Mouse (Mus musculus) midbrain, embryonic 10.5 days (tissue): ENCODE measurements at regions not wholly inside any gene's neighbourhood (a gene's known extent, or its start where the extent isn't known, plus 50 kb on each side); places are given as distances from the start of the nearest gene placed in this dataset.

Experiments
- DNase-seq: peaks from one replicate; pipeline ENCODE4 v3.0.0-alpha.2; 2017; ENCODE audit warnings: low spot score
- H3K27ac ChIP-seq: fragments of 300-500 bp; sonication (generic); replicated peaks from 2 replicates; pipeline ENCODE4 v1.5.1; 2016; ENCODE audit warnings: mild to moderate bottlenecking
- H3K27me3 ChIP-seq: fragments of 300-500 bp; sonication (generic); 2 replicates; pipeline ENCODE4 v1.6.1; 2016; ENCODE audit warnings: low read depth, mild to moderate bottlenecking; ENCODE audit not compliant: poor library complexity, severe bottlenecking
- H3K36me3 ChIP-seq: fragments of 300-500 bp; sonication (generic); 2 replicates; pipeline ENCODE4 v1.6.1; 2016; ENCODE audit warnings: mild to moderate bottlenecking, moderate library complexity
- H3K4me1 ChIP-seq: fragments of 300-500 bp; sonication (generic); 2 replicates; pipeline ENCODE4 v1.6.1; 2016
- H3K4me3 ChIP-seq: fragments of 300-500 bp; sonication (generic); 2 replicates; pipeline ENCODE4 v1.5.1; 2016; ENCODE audit warnings: mild to moderate bottlenecking, moderate library complexity
- H3K9me3 ChIP-seq: fragments of 300-500 bp; sonication (generic); replicated peaks from 2 replicates; pipeline ENCODE4 v1.6.1; 2016; ENCODE audit warnings: mild to moderate bottlenecking
- WGBS: fragments of 180-500 bp; shearing (Covaris S2); methylation state at CpG from one replicate; pipeline ENCODE4 v1.1.7; 2016; 5-methylcytosine and 5-hydroxymethylcytosine counted together

DNA sequence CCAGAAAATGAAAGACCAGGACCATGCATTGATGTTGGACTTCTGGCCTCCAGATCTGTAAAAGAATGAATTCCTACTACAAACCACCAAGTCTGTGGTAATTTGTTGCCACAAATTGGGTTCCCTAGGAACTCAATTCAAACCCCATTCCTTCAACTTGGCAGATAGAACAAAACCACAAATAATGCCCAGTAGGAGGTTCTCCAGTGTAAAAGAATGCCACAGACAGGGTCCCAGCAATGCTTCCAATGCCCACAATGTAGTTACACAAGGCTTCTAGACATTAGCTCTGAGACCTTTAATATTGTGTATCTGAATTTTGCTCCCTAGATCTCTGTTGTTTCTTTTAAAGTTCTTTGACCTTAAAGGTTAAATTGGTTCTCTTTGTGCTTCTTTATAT is 278.2 kb upstream of the Pitx2 start:
- H3K36me3 ChIP-seq, result no peaks in the 10 kb centered on the region
- no peaks in the 10 kb centered on the region for H3K4me1 ChIP-seq
- H3K27me3 ChIP-seq, result no peaks in the 10 kb centered on the region
- no peak overlapping the region for H3K4me3 ChIP-seq
- DNase-seq, result no peak
- H3K9me3 ChIP-seq, result no peaks in the 10 kb centered on the region
- H3K27ac ChIP-seq, result no peak overlapping the region

DNA sequence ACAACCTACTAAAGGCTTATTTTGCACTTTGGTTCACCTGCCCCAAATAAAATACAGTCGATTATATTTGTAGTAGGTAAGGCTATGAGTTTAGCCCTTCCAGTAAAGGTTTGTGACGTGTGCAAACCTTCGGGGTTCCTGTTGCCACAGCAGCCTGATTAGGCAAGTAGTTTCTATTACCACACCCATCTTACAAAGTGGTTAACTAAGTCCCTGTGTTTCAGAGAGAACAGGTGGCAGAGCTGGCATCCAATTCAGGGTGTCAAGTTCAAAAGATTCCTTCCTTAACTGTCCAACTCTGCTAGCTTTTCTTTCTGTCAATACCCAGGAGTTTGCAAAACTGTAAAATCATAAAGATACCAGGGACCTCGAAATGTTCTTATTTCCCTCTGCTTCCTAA is 277.5 kb upstream of the Pitx2 start:
- H3K27ac ChIP-seq, result no peak overlapping the region
- 86% methylated on average over 4 of the region's 4 CpGs for WGBS
- no peaks in the 10 kb centered on the region for H3K27me3 ChIP-seq
- H3K9me3 ChIP-seq, result no peaks in the 10 kb centered on the region
- H3K4me3 ChIP-seq, result no peak overlapping the region
- DNase-seq, result no peak
- H3K4me1 ChIP-seq, result no peaks in the 10 kb centered on the region
- no peaks in the 10 kb centered on the region for H3K36me3 ChIP-seq

DNA sequence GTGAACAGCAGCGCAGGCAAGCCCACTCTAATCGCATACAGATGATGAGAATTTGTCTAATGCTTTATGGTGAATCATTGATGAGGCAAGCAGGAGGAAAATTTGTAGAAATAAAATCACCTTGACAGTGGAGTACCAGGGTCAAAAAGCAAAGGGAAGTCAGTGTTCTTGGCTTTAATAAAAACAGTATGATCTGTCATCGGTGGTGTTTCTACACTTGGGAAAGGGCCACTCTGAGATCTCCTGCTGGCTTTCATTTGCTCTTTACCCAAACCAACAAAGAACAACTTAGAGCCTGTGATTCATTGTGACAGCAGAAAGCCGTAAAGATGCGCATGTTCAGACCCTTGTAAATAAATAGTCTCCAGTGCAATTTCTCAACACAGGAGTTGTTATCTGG is 261.1 kb upstream of the Pitx2 start:
- no peak overlapping the region for H3K27ac ChIP-seq
- no peaks in the 10 kb centered on the region for H3K4me1 ChIP-seq
- no peaks in the 10 kb centered on the region for H3K36me3 ChIP-seq
- H3K4me3 ChIP-seq, result no peak overlapping the region
- no peak for DNase-seq
- WGBS, result 78% methylated on average over 5 of the region's 5 CpGs
- H3K9me3 ChIP-seq, result no peaks in the 10 kb centered on the region
- no peaks in the 10 kb centered on the region for H3K27me3 ChIP-seq

DNA sequence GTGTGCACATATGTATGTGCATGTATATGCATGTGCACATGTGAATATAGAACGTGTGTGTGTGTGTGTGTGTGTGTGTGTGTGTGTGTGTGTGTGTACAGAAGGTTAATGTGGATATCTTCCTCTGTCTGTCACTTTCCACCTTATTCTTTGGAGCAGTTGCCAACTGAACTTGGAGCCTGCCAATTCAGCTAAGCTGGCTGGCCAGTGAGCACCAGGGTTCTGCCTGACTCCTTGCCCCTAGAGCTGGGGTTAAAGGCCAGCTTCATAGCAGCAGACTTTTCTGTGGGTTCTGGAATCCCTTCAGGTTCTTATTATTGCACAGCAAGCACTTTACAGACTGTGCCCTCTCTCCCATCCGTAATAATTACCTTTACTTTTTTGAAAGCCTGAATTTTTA is 258.5 kb upstream of the Pitx2 start:
- Histone ChIP-seq H3K36me3 (no peaks in the 10 kb centered on the region), H3K4me3 (no peak overlapping the region), H3K27me3 (no peaks in the 10 kb centered on the region), H3K4me1 (no peaks in the 10 kb centered on the region), H3K27ac (no peak overlapping the region), H3K9me3 (no peaks in the 10 kb centered on the region)
- 79% methylated on average over 2 of the region's 2 CpGs for WGBS
- no peak for DNase-seq

DNA sequence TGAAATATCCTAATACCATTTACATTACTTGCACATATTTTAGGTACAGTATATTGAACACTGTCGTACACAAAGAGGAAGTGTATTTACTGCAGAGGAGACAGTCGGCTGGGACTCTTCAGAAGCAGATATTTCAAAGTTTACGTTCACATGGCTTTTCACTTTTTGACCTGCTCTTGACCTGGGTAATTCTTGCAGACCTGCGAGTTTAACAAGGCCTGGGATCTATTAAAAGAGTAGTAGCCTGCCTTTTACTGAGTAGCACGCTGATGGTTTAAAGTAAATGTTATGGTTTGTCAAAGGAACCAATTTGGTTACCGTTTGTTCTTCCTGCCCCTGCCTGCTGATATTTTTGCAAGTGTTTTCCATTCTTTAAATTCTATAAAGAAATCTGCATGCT is 255.0 kb upstream of the Pitx2 start:
- Histone ChIP-seq H3K36me3 (no peaks in the 10 kb centered on the region), H3K9me3 (no peaks in the 10 kb centered on the region), H3K27ac (no peak overlapping the region), H3K4me1 (no peaks in the 10 kb centered on the region), H3K4me3 (no peak overlapping the region), H3K27me3 (no peaks in the 10 kb centered on the region)
- no peak for DNase-seq
- 75% methylated on average over 6 of the region's 6 CpGs for WGBS

DNA sequence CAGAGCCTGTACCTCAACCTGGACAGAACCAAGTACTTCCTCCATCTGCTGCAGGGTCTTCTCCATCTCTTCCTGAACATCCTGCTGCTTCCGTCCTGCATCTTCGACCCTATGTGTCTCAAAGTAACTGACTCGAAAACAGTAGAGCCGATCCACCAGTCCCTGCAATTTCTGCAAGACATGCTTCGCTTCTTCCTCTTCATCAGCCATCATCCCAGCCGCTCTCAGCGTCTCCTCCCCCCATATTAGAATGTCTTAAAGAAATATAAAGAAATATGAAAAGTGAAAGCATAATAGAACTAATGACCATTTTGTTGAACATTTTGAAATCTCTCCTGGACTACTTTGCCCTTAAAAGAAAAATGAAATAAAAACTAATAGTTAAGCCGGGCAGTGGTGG is 244.8 kb upstream of the Pitx2 start:
- no peak overlapping the region for H3K4me3 ChIP-seq
- H3K27ac ChIP-seq, result no peak overlapping the region
- H3K9me3 ChIP-seq, result no peaks in the 10 kb centered on the region
- DNase-seq, result no peak
- H3K4me1 ChIP-seq, result no peaks in the 10 kb centered on the region
- H3K36me3 ChIP-seq, result no peaks in the 10 kb centered on the region
- no peaks in the 10 kb centered on the region for H3K27me3 ChIP-seq
- 97% methylated on average over 8 of the region's 8 CpGs for WGBS

DNA sequence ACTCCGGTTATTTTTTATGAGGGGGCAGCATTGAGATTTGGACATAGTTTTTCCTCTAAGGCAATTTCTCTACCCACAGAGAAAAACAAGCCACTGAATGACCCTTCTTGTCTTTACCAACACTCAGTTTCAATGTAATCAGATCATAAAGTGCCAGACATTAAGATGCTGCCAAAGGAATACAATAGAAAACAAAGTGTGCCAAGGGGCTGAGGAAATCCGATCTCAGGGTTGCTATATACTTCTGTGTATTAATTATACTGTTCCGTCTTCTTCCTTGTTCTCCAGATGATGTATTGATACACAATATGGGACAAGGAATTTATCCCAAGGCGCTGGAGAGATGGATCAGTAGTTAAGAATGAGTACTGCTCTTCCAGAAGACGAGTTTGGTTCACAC is 222.9 kb upstream of the Pitx2 start:
- 91% methylated on average over 5 of the region's 5 CpGs for WGBS

DNA sequence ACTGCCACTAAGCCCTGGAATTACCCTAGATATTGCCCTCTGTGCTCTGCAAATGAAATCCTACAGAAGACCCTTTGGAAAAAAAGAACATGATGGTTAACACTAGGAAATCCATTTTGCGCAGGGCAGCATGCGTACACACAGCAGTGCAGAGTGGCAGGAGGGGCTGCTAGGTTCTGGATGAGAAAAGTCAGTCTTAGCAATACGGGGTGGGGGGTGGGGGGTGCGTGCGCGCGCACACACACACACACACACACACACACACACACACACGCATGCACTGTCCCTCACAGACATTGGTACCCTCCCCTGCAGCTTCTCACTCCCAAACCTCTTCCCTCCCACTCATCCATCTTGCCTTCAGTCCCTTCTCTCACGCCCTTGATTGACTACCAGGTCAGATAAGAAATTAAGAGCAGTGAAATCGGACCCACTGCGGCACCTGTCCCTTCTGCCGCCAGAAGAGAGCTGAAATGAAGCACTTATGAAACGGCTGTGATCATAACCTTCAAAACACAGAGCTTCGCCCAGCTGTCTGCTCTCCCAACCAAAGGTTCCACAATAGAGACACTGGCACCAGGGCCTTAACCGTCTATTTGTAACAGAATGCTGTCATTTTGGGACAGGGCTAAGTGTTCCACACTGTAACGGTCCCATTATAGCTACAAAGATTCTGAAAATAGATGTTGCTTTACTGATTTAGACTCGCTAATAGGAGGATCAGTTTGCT is 209.3 kb upstream of the Pitx2 start:
- no peaks in the 10 kb centered on the region for H3K27me3 ChIP-seq
- no peaks in the 10 kb centered on the region for H3K9me3 ChIP-seq
- no peak overlapping the region for H3K27ac ChIP-seq
- no peak overlapping the region for H3K4me3 ChIP-seq
- no peak for DNase-seq
- WGBS, result 90% methylated on average over 17 of the region's 17 CpGs
- no peaks in the 10 kb centered on the region for H3K4me1 ChIP-seq
- no peaks in the 10 kb centered on the region for H3K36me3 ChIP-seq

More for the DNA sequence above, 222.9 kb upstream of the Pitx2 start:
- no peak overlapping the region for H3K27ac ChIP-seq
- no peaks in the 10 kb centered on the region for H3K4me1 ChIP-seq
- no peaks in the 10 kb centered on the region for H3K27me3 ChIP-seq
- no peaks in the 10 kb centered on the region for H3K9me3 ChIP-seq
- H3K36me3 ChIP-seq, result no peaks in the 10 kb centered on the region
- H3K4me3 ChIP-seq, result no peak overlapping the region
- DNase-seq, result no peak

DNA sequence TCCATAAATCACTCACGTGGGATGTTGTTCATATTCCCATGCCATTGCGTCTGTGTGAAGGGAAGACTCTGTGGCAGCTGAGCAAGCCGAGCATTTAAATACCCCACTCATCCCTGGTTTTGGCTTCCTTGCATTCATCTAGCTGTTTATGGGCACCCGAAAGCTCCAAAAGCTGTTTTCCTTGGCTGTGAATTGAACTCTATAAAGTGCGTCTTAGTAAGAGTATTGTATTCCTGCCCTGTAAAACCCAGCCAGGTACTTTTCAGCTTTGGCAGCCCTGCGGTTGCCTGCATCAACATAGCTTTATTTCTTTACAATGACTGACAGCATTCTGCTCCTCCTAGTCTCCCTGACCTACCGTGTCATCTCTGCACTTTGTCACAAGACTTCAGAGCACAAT is 196.8 kb upstream of the Pitx2 start:
- H3K36me3 ChIP-seq, result no peaks in the 10 kb centered on the region
- DNase-seq, result no peak
- H3K27me3 ChIP-seq, result no peaks in the 10 kb centered on the region
- no peak overlapping the region for H3K27ac ChIP-seq
- no peak overlapping the region for H3K4me3 ChIP-seq
- no peaks in the 10 kb centered on the region for H3K9me3 ChIP-seq
- 62% methylated on average over 7 of the region's 7 CpGs for WGBS
- H3K4me1 ChIP-seq, result peaks cover 8% of the 10 kb centered on the region

DNA sequence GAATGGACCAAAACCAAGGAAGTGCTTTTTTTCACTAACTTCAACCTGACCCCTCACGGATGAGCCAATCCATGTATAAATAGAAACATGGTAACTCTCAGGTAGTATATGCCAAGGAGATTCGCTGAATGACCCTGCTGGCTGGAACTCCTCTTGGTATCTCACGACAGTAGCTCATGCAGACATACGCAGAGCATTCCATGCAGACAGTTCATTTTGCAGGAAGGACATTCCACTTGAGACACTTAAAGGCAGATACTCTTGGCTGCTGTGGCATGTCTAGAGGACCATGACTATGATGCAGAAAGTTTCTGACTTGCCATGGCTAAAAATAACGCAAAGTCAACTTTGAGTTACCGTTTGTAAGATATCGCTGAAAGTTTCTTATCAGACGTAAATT is 195.6 kb upstream of the Pitx2 start:
- H3K27ac ChIP-seq, result no peak overlapping the region
- no peaks in the 10 kb centered on the region for H3K27me3 ChIP-seq
- no peaks in the 10 kb centered on the region for H3K36me3 ChIP-seq
- no peaks in the 10 kb centered on the region for H3K9me3 ChIP-seq
- peaks cover 8% of the 10 kb centered on the region for H3K4me1 ChIP-seq
- DNase-seq, result no peak
- H3K4me3 ChIP-seq, result no peak overlapping the region
- WGBS, result 93% methylated on average over 8 of the region's 8 CpGs

DNA sequence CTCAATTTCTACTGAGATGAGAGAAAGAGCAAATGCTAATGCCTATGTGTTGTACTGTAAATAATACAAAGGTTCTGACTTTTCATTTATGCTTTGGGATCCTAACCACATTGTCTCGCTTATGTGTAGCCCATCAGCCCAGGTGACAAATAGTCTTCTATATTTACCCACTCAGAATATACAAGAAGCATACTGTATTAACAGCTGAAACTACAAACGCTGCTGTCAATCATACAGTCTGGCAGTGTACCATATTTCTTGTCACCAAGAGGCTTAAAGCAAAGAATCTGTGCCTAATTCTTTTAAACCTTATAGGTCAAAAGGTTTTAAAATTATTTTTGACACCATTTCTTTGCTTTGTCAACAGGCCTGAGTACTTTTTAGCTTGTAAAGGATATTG is 160.8 kb upstream of the Pitx2 start:
- 89% methylated on average over 2 of the region's 2 CpGs for WGBS

DNA sequence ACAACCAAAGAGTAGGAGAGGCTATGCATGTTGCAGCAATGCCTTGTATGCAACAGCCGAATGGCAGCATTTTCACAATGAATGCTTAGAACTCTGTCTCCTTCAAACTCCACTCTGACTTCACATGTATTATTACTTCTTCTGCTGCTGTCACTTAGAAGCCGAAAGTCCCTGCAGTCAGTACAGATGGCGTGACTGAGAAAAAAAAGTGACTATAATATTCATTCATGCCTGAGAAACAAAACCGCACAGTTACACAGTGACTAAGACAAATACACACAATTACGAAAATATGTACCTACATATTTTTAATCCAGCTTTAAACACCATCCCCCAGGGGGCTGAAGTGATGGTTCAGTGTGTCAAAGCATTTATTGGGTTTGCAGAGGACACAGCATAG is 154.8 kb upstream of the Pitx2 start:
- Histone ChIP-seq H3K4me1 (no peaks in the 10 kb centered on the region), H3K36me3 (no peaks in the 10 kb centered on the region), H3K9me3 (no peaks in the 10 kb centered on the region), H3K27me3 (no peaks in the 10 kb centered on the region), H3K4me3 (no peak overlapping the region), H3K27ac (no peak overlapping the region)
- WGBS, result 89% methylated on average over 5 of the region's 5 CpGs
- no peak for DNase-seq

More for the DNA sequence above, 160.8 kb upstream of the Pitx2 start:
- no peaks in the 10 kb centered on the region for H3K36me3 ChIP-seq
- no peaks in the 10 kb centered on the region for H3K9me3 ChIP-seq
- H3K27me3 ChIP-seq, result no peaks in the 10 kb centered on the region
- H3K4me3 ChIP-seq, result no peak overlapping the region
- H3K4me1 ChIP-seq, result no peaks in the 10 kb centered on the region
- DNase-seq, result no peak
- no peak overlapping the region for H3K27ac ChIP-seq

DNA sequence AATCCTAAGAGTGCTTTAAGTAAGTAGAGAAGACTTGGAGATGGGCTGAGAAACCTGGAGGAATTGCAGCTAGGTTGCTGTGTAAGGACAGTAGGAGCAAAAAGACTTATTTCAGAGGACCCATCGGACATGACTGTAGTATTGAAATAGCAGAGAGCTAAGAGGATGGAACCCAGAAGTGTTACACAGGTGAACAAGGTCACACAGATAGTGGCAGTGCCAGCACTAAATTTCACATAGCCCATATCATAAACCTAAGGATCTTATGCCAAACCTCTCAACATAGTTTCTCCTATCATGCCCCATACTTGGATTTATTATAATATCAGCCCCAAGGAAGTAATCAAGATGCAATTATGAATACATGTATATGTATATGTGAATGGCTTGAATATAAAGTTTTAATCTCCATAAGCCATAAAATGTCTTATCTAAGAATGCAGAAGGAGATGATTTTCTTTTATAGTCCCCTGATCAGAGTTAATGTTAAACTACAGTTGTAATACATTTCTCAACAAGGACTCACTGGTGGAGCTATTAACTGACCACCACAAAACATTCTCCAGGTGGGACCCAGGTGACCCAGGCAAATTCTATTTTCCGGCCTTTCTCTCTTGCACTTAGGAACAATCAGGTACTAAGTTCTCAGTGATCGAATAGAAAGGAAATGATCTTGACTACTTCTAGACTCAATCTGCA is 149.6 kb upstream of the Pitx2 start:
- H3K4me1 ChIP-seq, result no peaks in the 10 kb centered on the region
- no peaks in the 10 kb centered on the region for H3K27me3 ChIP-seq
- H3K27ac ChIP-seq, result no peak overlapping the region
- WGBS, result 91% methylated on average over 3 of the region's 3 CpGs
- DNase-seq, result no peak
- no peak overlapping the region for H3K4me3 ChIP-seq
- no peaks in the 10 kb centered on the region for H3K36me3 ChIP-seq
- no peaks in the 10 kb centered on the region for H3K9me3 ChIP-seq
